Mouse (Mus musculus) midbrain, postnatal 0 days (tissue): ENCODE measurements at regions not wholly inside any gene's neighbourhood (a gene's known extent, or its start where the extent isn't known, plus 50 kb on each side); places are given as distances from the start of the nearest gene placed in this dataset.

Experiments used
- ATAC-seq: fragments of 200-750 bp; cut with Nextera tagmentation; 2 replicates; pipeline ENCODE4 v1.8.0; 2017; ENCODE audit warnings: moderate number of reproducible peaks, mild to moderate bottlenecking, moderate TSS enrichment, moderate library complexity; ENCODE audit not compliant: low FRiP score
- DNase-seq: peaks from one replicate; pipeline ENCODE4 v3.0.0-alpha.2; 2015; ENCODE audit warnings: low spot score
- H3K27ac ChIP-seq: fragments of 300-500 bp; sonication (generic); 2 replicates; pipeline ENCODE4 v1.5.1; 2014; ENCODE audit warnings: low read depth, mild to moderate bottlenecking, low read length, mixed read lengths
- H3K27me3 ChIP-seq: fragments of 300-500 bp; sonication (generic); 2 replicates; pipeline ENCODE4 v1.6.1; 2014; ENCODE audit warnings: low read length, control low read depth, mixed read lengths; ENCODE audit not compliant: insufficient read depth
- H3K36me3 ChIP-seq: fragments of 300-500 bp; sonication (generic); 2 replicates; pipeline ENCODE4 v1.6.1; 2014; ENCODE audit warnings: low read length, control low read depth, mixed read lengths; ENCODE audit not compliant: insufficient read depth
- H3K4me1 ChIP-seq: fragments of 300-500 bp; sonication (generic); 2 replicates; pipeline ENCODE4 v1.6.1; 2014; ENCODE audit warnings: mild to moderate bottlenecking, control low read depth, antibody characterized with exemption, low read length, mixed read lengths; ENCODE audit not compliant: insufficient read depth
- H3K4me2 ChIP-seq: fragments of 300-500 bp; sonication (generic); 2 replicates; pipeline ENCODE4 v1.6.1; 2014; ENCODE audit warnings: low read depth, mild to moderate bottlenecking, low read length, mixed read lengths; ENCODE audit not compliant: poor library complexity, severe bottlenecking
- H3K4me3 ChIP-seq: fragments of 300-500 bp; sonication (generic); 2 replicates; pipeline ENCODE4 v1.5.1; 2014; ENCODE audit warnings: low read depth, mild to moderate bottlenecking, low read length, moderate library complexity
- H3K9ac ChIP-seq: fragments of 300-500 bp; sonication (generic); replicated peaks from 2 replicates; pipeline ENCODE4 v1.6.1; 2014; ENCODE audit warnings: mild to moderate bottlenecking, low read length, moderate library complexity, mixed read lengths; ENCODE audit not compliant: poor library complexity, severe bottlenecking
- H3K9me3 ChIP-seq: fragments of 300-500 bp; sonication (generic); 2 replicates; pipeline ENCODE4 v1.6.1; 2016; ENCODE audit warnings: low read length, control low read depth
- CTCF ChIP-seq: IDR thresholded peaks from 2 replicates; pipeline ENCODE4 v1.5.1; 2016; ENCODE audit warnings: antibody characterized with exemption, mild to moderate bottlenecking
- WGBS: fragments of 180-500 bp; shearing (Covaris S2); extraction: QIAGEN DNeasy Blood & Tissue Kit; methylation state at CpG from one replicate; pipeline ENCODE4 v1.1.7; 2014; 5-methylcytosine and 5-hydroxymethylcytosine counted together

DNA sequence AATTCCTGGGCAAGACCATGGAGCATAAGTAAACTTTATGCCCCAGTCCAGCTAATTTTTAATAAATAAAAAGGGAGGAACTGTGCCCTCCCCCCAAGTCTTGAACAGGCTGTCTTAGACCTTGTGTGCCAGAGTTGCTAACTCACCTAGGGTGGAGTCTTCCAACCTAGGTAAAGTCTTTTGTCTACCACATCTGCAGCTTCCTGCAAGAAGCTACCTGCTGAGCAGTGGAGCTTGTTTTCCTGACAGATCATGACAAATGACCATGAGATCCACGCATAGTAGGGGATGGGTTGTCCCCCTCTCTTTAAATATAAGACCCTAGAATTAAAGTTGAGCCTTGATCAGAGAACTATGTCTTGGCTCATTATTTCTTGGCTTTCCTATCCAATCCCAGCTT, 100.1 kb upstream of the Ctnnd2 start:
- no peak overlapping the region for H3K9ac ChIP-seq

DNA sequence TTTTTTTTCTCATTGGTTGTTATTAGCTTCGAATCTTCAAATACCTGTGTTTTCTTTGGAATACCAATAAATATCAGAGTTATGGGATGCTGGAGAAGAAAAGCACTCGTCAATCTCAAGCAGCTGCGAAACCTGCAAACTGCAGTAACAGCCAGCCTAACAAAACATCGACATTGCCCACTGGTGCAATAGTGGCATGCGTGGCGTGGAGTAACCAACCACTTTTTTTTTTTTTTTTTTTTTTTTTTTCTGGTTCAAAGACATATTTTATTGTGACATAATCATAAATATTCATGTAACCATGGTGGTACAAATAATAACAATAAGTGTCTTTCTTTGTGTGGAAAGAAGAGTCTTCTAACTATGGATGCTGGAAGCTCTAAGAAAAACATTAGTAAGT, 85.3 kb upstream of the Ctnnd2 start:
- no peaks in the 10 kb centered on the region for H3K27me3 ChIP-seq
- ATAC-seq = no peak
- no peaks in the 10 kb centered on the region for H3K9me3 ChIP-seq
- WGBS = 96% methylated on average over 6 of the region's 6 CpGs
- H3K4me2 ChIP-seq = no peak overlapping the region
- TF ChIP-seq CTCF = no peak
- no peak overlapping the region for H3K27ac ChIP-seq
- no peak overlapping the region for H3K4me3 ChIP-seq
- no peaks in the 10 kb centered on the region for H3K36me3 ChIP-seq
- no peak overlapping the region for H3K9ac ChIP-seq
- H3K4me1 ChIP-seq = no peaks in the 10 kb centered on the region
- DNase-seq = no peak

More for the DNA sequence above, 100.1 kb upstream of the Ctnnd2 start:
- Histone ChIP-seq H3K4me3 (no peak overlapping the region), H3K27ac (no peak overlapping the region), H3K4me2 (no peak overlapping the region), H3K9me3 (no peaks in the 10 kb centered on the region), H3K36me3 (no peaks in the 10 kb centered on the region), H3K4me1 (no peaks in the 10 kb centered on the region), H3K27me3 (no peaks in the 10 kb centered on the region)
- no peak for TF ChIP-seq CTCF
- DNase-seq (no peak), ATAC-seq (no peak)
- 55% methylated on average over 1 of the region's 1 CpGs for WGBS

DNA sequence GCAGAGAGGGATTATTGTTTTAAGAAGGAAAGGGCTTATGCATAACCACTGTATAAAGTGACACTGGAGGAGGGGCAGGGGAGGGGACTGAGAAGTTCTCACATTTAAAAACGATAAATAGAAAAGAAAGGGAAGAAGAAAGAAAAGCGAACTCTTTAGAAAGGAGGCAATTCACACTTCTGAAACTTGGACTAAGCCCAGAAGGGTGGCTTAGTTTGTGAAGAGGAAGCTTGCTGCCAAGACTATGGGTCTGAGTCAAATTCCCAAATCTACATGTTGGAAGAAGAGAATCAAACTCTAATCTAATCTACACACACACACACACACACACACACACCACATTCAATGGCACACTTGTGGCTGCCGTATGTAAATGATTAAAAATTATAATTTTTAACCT, 50.3 kb upstream of the Ctnnd2 start:
- no peak for ATAC-seq
- 59% methylated on average over 3 of the region's 3 CpGs for WGBS

More for the DNA sequence above, 50.3 kb upstream of the Ctnnd2 start:
- Histone ChIP-seq H3K27me3 (no peaks in the 10 kb centered on the region), H3K9me3 (no peaks in the 10 kb centered on the region), H3K36me3 (no peaks in the 10 kb centered on the region), H3K27ac (no peak overlapping the region), H3K4me3 (no peak overlapping the region), H3K4me1 (no peaks in the 10 kb centered on the region), H3K9ac (no peak overlapping the region), H3K4me2 (no peak overlapping the region)
- no peak for DNase-seq
- no peak for TF ChIP-seq CTCF
